Mouse (Mus musculus): ENCODE results near the gene Creb3l2. TPM values are rescaled to one million over a fixed set of nuclear protein-coding genes. Genes with fewer than 3 reads are reported as not detected.
"Not testable (repeated sequence)": the region's sequence is repeated elsewhere in the genome, so short reads cannot be mapped to it uniquely, and the experiment has no call there.

Gene Creb3l2
- total and polyA plus RNA-seq, 2 experiments from 2014 or later = 16.3 to 32.4 TPM

DNA sequence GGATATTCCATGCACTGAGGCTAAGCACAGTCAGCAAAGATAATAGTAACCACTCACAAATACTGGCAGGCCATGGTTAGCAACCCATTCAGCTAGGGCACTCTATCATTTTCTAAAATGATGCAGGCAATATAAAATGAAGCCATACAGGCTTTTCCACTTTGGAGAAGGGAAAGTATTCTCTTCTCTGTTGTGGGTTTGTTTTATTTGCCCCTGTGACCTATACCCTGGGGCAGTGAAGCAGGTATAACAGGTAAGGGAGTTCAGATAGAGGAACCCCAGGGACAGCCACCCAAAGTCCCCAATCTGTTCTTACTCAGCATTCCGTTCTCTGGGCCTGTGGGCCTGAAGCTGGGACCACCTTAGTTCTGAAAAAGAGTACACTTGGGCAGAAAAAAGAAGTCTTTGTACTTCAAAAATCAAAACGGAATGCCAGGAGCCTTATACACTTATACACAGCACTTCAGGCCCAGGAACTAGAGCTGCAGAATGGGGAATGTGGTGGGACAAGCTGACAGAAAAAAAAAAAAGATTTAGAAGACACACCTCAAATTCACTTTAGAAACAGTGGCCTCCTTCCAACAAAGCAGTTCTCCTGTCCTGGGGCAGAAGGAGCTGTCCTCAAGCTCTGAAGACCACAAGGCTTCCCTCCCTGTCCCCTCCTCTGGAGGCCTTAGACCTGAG is 56.2 kb downstream of the Creb3l2 start:
- H3K36me3 ChIP-seq (replicated peaks; ENCODE audit: control insufficient read depth, insufficient read depth, low read length) = no peaks in the 10 kb centered on the region
- ATAC-seq (ENCODE audit: insufficient read depth, low read depth) = no peak
- no peak overlapping the region for H3K4me2 ChIP-seq (ENCODE audit: low read depth, low read length)
- H3K4me1 ChIP-seq (ENCODE audit: control insufficient read depth, insufficient read depth) = peaks cover 58% of the 10 kb centered on the region
- no peak overlapping the region for H3K9ac ChIP-seq (replicated peaks; ENCODE audit: low read depth, low read length)
- no peaks in the 10 kb centered on the region for H3K9me3 ChIP-seq (replicated peaks; ENCODE audit: control insufficient read depth, low read length)
- TF ChIP-seq EP300 (IDR thresholded peaks at IDR 0.05; ENCODE audit: low read depth) (no peak), CTCF (IDR thresholded peaks at IDR 0.05; ENCODE audit: low read depth) (no peak)
- no peak for DNase-seq (ENCODE audit: low spot score)
- no peak overlapping the region for H3K4me3 ChIP-seq (ENCODE audit: low read depth, low read length)
- 76% methylated on average over 2 of the region's 2 CpGs for WGBS
- no peak overlapping the region for H3K27ac ChIP-seq (ENCODE audit: low read depth)
- no peaks in the 10 kb centered on the region for H3K27me3 ChIP-seq (ENCODE audit: control insufficient read depth, insufficient read depth, low read length)

DNA sequence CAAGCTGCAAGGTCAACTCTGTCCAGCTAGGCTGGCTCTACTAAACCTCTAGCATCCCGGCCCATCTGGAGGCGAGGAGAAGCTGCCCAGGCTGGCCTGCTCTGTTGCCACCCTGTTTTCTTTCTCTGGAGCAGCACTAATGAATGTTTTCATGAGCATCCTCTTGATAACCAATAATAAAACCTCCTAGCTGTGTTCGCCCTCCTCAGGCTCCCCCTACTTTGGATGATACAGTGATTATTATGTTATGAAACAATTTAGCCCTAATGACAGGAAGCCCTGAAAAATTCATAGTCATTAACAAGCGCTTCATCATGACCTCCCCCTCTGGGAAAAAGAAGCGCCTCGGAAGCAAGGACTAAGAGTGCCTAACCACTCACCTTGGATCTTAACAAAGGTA is 59.2 kb downstream of the Creb3l2 start:
- Histone ChIP-seq H3K36me3 (replicated peaks; ENCODE audit: control insufficient read depth, insufficient read depth, low read length) (peaks cover 20% of the 10 kb centered on the region), H3K4me2 (ENCODE audit: low read depth, low read length) (no peak overlapping the region), H3K9me3 (replicated peaks; ENCODE audit: control insufficient read depth, low read length) (no peaks in the 10 kb centered on the region), H3K27me3 (ENCODE audit: control insufficient read depth, insufficient read depth, low read length) (no peaks in the 10 kb centered on the region), H3K4me1 (ENCODE audit: control insufficient read depth, insufficient read depth) (peaks cover 32% of the 10 kb centered on the region), H3K4me3 (ENCODE audit: low read depth, low read length) (no peak overlapping the region), H3K27ac (ENCODE audit: low read depth) (no peak overlapping the region), H3K9ac (replicated peaks; ENCODE audit: low read depth, low read length) (no peak overlapping the region)
- DNase-seq (ENCODE audit: low spot score) = no peak
- ATAC-seq (ENCODE audit: insufficient read depth, low read depth) = no peak
- 88% methylated on average over 6 of the region's 6 CpGs for WGBS
- TF ChIP-seq CTCF (IDR thresholded peaks at IDR 0.05; ENCODE audit: low read depth) (no peak), EP300 (IDR thresholded peaks at IDR 0.05; ENCODE audit: low read depth) (no peak)

DNA sequence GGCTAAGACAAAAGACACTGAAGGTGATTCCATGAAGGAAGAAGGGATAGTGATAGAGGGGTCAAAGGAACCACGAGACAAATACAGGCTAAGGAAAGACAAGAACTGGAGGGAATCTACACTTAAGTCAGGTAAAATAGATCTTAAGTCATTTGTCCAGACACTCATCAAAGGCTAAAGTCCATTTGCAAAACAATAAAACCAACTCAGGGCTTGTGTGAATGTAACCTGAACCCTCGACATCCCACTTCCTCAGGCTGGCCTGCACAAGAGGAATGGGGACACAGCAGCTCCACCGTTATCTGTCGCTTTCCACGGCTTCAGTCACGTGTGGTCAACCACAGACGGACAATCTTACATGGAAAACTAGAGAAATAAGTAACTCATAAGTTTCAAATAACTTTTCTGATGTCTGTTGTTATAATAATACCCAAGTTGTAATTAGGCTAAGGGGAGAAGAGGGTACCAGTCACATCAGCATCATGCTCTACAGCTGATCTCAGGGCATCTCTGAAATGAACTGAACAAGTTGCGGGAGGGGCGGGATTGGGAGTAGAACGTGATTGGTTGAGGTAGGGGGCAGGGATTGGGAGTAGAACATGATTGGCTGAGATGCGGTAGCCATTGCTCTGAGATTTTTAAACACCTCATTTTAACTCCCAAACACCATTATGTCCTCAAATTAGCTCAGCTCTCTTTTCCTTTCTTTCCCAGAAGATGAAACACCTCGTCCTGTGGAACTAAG is 63.9 kb downstream of the Creb3l2 start:
- Histone ChIP-seq H3K36me3 (replicated peaks; ENCODE audit: control insufficient read depth, insufficient read depth, low read length) (peaks cover 21% of the 10 kb centered on the region), H3K4me3 (ENCODE audit: low read depth, low read length) (no peak overlapping the region), H3K27me3 (ENCODE audit: control insufficient read depth, insufficient read depth, low read length) (no peaks in the 10 kb centered on the region), H3K9me3 (replicated peaks; ENCODE audit: control insufficient read depth, low read length) (no peaks in the 10 kb centered on the region), H3K27ac (ENCODE audit: low read depth) (no peak overlapping the region), H3K9ac (replicated peaks; ENCODE audit: low read depth, low read length) (no peak overlapping the region), H3K4me1 (ENCODE audit: control insufficient read depth, insufficient read depth) (0 out of 2 replicates have a peak, but pooled peaks cover 13% of the 10 kb centered on the region), H3K4me2 (ENCODE audit: low read depth, low read length) (no peak overlapping the region)
- 78% methylated on average over 12 of the region's 12 CpGs for WGBS
- ATAC-seq (ENCODE audit: insufficient read depth, low read depth) (no peak), DNase-seq (ENCODE audit: low spot score) (no peak)
- TF ChIP-seq EP300 (IDR thresholded peaks at IDR 0.05; ENCODE audit: low read depth) (no peak), CTCF (IDR thresholded peaks at IDR 0.05; ENCODE audit: low read depth) (no peak)

DNA sequence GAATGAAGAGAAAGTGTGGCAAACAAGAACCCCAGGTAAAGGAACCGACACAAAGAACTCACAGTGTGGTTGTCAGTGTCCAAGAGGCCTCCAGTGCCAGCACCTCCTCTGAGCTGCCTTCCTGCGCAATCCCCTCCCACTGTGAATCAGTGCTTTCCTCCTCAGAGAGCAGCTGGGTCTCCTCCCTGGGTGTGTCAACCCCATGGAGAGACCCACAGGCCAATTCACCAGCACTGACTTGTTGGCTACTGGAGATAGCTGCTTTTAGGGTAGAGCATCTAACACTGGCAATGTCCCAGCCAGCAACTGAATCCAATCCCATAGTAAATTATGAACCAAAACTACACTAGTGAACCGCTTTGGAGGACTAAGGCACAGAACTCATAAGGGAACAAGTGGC is 64.6 kb downstream of the Creb3l2 start:
- not testable (repeated sequence) for ATAC-seq (ENCODE audit: insufficient read depth, low read depth); DNase-seq (ENCODE audit: low spot score); H3K9ac ChIP-seq (replicated peaks; ENCODE audit: low read depth, low read length); H3K4me2 ChIP-seq (ENCODE audit: low read depth, low read length); H3K4me3 ChIP-seq (ENCODE audit: low read depth, low read length); H3K27ac ChIP-seq (ENCODE audit: low read depth); H3K9me3 ChIP-seq (replicated peaks; ENCODE audit: control insufficient read depth, low read length); H3K27me3 ChIP-seq (ENCODE audit: control insufficient read depth, insufficient read depth, low read length)
- 78% methylated on average over 3 of the region's 3 CpGs for WGBS
- 0 out of 2 replicates have a peak, but pooled peaks cover 11% of the 10 kb centered on the region for H3K4me1 ChIP-seq (ENCODE audit: control insufficient read depth, insufficient read depth)
- H3K36me3 ChIP-seq (replicated peaks; ENCODE audit: control insufficient read depth, insufficient read depth, low read length) = peaks cover 21% of the 10 kb centered on the region

DNA sequence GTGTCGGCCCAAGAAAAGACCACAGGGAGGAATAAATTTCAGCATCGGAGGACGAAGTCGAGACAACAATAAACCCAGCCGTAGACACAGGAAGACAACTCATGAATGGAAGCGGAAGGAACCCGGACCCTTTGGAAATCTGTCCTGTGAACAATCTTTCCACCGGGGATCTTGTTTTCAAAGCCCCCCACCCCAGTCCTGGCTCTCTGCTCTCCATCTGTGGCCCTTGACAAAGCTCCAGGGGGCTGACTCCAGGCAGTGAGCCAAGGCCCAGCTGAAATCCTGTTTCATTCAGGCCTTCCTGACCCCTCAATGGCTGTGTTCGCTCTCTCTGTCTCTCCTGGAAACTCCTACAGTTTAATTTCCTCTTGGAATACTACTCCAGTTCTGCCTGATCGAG is 66.5 kb downstream of the Creb3l2 start:
- DNase-seq (ENCODE audit: low spot score) (no peak), ATAC-seq (ENCODE audit: insufficient read depth, low read depth) (no peak)
- H3K4me2 ChIP-seq (ENCODE audit: low read depth, low read length) = no peak overlapping the region
- 52% methylated on average over 10 of the region's 10 CpGs for WGBS
- 0 out of 2 replicates have a peak, but pooled peaks cover 16% of the 10 kb centered on the region for H3K4me1 ChIP-seq (ENCODE audit: control insufficient read depth, insufficient read depth)
- TF ChIP-seq CTCF (IDR thresholded peaks at IDR 0.05; ENCODE audit: low read depth) = no peak
- no peak for TF ChIP-seq EP300 (IDR thresholded peaks at IDR 0.05; ENCODE audit: low read depth)
- H3K9ac ChIP-seq (replicated peaks; ENCODE audit: low read depth, low read length) = no peak overlapping the region
- H3K27me3 ChIP-seq (ENCODE audit: control insufficient read depth, insufficient read depth, low read length) = no peaks in the 10 kb centered on the region
- no peak overlapping the region for H3K4me3 ChIP-seq (ENCODE audit: low read depth, low read length)
- H3K36me3 ChIP-seq (replicated peaks; ENCODE audit: control insufficient read depth, insufficient read depth, low read length) = peaks cover 27% of the 10 kb centered on the region
- H3K27ac ChIP-seq (ENCODE audit: low read depth) = peak overlapping the region; percentile 20; the same call in 1 of the 2 replicates
- H3K9me3 ChIP-seq (replicated peaks; ENCODE audit: control insufficient read depth, low read length) = no peaks in the 10 kb centered on the region

Data from heart, postnatal 0 days (tissue).